Mouse (Mus musculus) MEL (cell line): ENCODE data around the gene Ube2f. TPM values are rescaled to one million over a fixed set of nuclear protein-coding genes. Genes with fewer than 3 reads are reported as not detected.

ENCODE experiments used
- DNase-seq: peaks from one replicate; pipeline ENCODE4 v3.0.0; 2011; ENCODE audit warnings: low read depth, low spot score
- H3K27ac ChIP-seq: 2 replicates; pipeline ENCODE4 v1.5.1; 2012; ENCODE audit warnings: low read depth, mild to moderate bottlenecking, control low read depth, low read length, moderate library complexity; ENCODE audit not compliant: control insufficient read depth
- H3K27me3 ChIP-seq, 2 experiments: fragments of 150-350 bp in 1 of 2; sonication (generic) in 1 of 2; 2 replicates each; pipeline ENCODE4 v1.6.1; 2012; ENCODE audit warnings: low read length in 2 of 2, mild to moderate bottlenecking in 2 of 2, improper control_type of control experiment in 1 of 2, moderate library complexity in 1 of 2; ENCODE audit not compliant: insufficient read depth in 2 of 2, control insufficient read depth in 1 of 2
- H3K36me3 ChIP-seq, 2 experiments: 2 replicates each; pipeline ENCODE4 v1.6.1; 2012 to 2014; ENCODE audit warnings: low read length in 2 of 2, improper control_type of control experiment in 1 of 2, inconsistent platforms in 1 of 2, mild to moderate bottlenecking in 1 of 2; ENCODE audit not compliant: insufficient read depth in 2 of 2, control insufficient read depth in 1 of 2
- H3K4me1 ChIP-seq, 2 experiments: fragments of 150-350 bp in 1 of 2; sonication (generic) in 1 of 2; 2 replicates each; pipeline ENCODE4 v1.6.1; 2012; ENCODE audit warnings: low read length in 2 of 2, improper control_type of control experiment in 1 of 2, mild to moderate bottlenecking in 1 of 2; ENCODE audit not compliant: insufficient read depth in 2 of 2, control insufficient read depth in 1 of 2
- H3K4me3 ChIP-seq, 2 experiments: fragments of 150-350 bp in 1 of 2; sonication (generic) in 1 of 2; 2 replicates each; pipeline ENCODE4 v1.5.1; 2012; ENCODE audit warnings: low read depth in 2 of 2, low read length in 2 of 2, mild to moderate bottlenecking in 2 of 2, moderate library complexity in 2 of 2, control low read depth in 1 of 2, improper control_type of control experiment in 1 of 2; ENCODE audit not compliant: control insufficient read depth in 1 of 2, insufficient read depth in 1 of 2
- H3K79me2 ChIP-seq: 2 replicates; pipeline ENCODE4 v1.6.1; 2012; ENCODE audit warnings: mild to moderate bottlenecking, low read length, moderate library complexity; ENCODE audit not compliant: control insufficient read depth, poor library complexity, insufficient read depth
- H3K9ac ChIP-seq: 2 replicates; pipeline ENCODE4 v1.6.1; 2012; ENCODE audit warnings: low read depth, mild to moderate bottlenecking, control low read depth, low read length, moderate library complexity; ENCODE audit not compliant: control insufficient read depth, poor library complexity, severe bottlenecking
- H3K9me3 ChIP-seq: fragments of 150-350 bp; sonication (generic); replicated peaks from 2 replicates; pipeline ENCODE4 v1.6.1; 2012; ENCODE audit warnings: mild to moderate bottlenecking, low read length, improper control_type of control experiment, moderate library complexity; ENCODE audit not compliant: insufficient read depth
- BHLHE40 ChIP-seq: IDR thresholded peaks from 2 replicates; pipeline ENCODE4 v1.6.1; 2012; ENCODE audit warnings: low read depth, mild to moderate bottlenecking, inconsistent platforms, low read length, improper control_type of control experiment, borderline replicate concordance
- CHD1 ChIP-seq: IDR thresholded peaks from 2 replicates; pipeline ENCODE4 v1.6.1; 2012; ENCODE audit warnings: low read depth, mild to moderate bottlenecking, inconsistent platforms, low read length, improper control_type of control experiment
- CHD2 ChIP-seq: IDR thresholded peaks from 2 replicates; pipeline ENCODE4 v1.6.1; 2011; ENCODE audit warnings: low read length, improper control_type of control experiment
- CTCF ChIP-seq, 3 experiments: IDR thresholded peaks in 2 of 3; conservative IDR thresholded peaks in 1 of 3; 2 replicates each; pipeline ENCODE4 v1.5.1; 2011 to 2012; ENCODE audit warnings: low read length in 3 of 3, low read depth in 2 of 3, mild to moderate bottlenecking in 2 of 3, improper control_type of control experiment in 1 of 3, inconsistent platforms in 1 of 3, mixed read lengths in 1 of 3, moderate library complexity in 1 of 3; ENCODE audit not compliant: control insufficient read depth in 1 of 3, insufficient read depth in 1 of 3, poor library complexity in 1 of 3, severe bottlenecking in 1 of 3
- E2F4 ChIP-seq: IDR thresholded peaks from 2 replicates; pipeline ENCODE4 v1.6.1; 2011; ENCODE audit warnings: low read depth, low read length, improper control_type of control experiment, borderline replicate concordance
- ELF1 ChIP-seq: IDR thresholded peaks from 2 replicates; pipeline ENCODE4 v1.6.1; 2014; ENCODE audit warnings: low read depth, mild to moderate bottlenecking, inconsistent platforms, low read length, improper control_type of control experiment, moderate library complexity
- EP300 ChIP-seq, 2 experiments: IDR thresholded peaks; 2 replicates each; pipeline ENCODE4 v1.6.1; 2011; ENCODE audit warnings: improper control_type of control experiment in 2 of 2, low read length in 2 of 2, low read depth in 1 of 2, mild to moderate bottlenecking in 1 of 2
- ETS1 ChIP-seq: IDR thresholded peaks from 2 replicates; pipeline ENCODE4 v1.6.1; 2012; ENCODE audit warnings: low read depth, mild to moderate bottlenecking, inconsistent platforms, low read length, improper control_type of control experiment, moderate library complexity
- GABPA ChIP-seq: IDR thresholded peaks from 2 replicates; pipeline ENCODE4 v1.6.1; 2012; ENCODE audit warnings: low read depth, mild to moderate bottlenecking, inconsistent platforms, low read length, improper control_type of control experiment, moderate library complexity
- GATA1 ChIP-seq: IDR thresholded peaks from 2 replicates; pipeline ENCODE4 v1.6.1; 2011; ENCODE audit warnings: low read depth, low read length, improper control_type of control experiment
- JUND ChIP-seq: IDR thresholded peaks from 2 replicates; pipeline ENCODE4 v1.6.1; 2011; ENCODE audit warnings: low read depth, mild to moderate bottlenecking, improper control_type of control experiment, low read length
- KAT2A ChIP-seq: conservative IDR thresholded peaks from 2 replicates; pipeline ENCODE4 v1.6.1; 2012; ENCODE audit warnings: low read depth, low read length, improper control_type of control experiment, inconsistent platforms
- MAFK ChIP-seq: IDR thresholded peaks from 2 replicates; pipeline ENCODE4 v1.6.1; 2011; ENCODE audit warnings: low read depth, mild to moderate bottlenecking, low read length, improper control_type of control experiment, borderline replicate concordance
- MAX ChIP-seq: IDR thresholded peaks from 2 replicates; pipeline ENCODE4 v1.6.1; 2011; ENCODE audit warnings: low read length, improper control_type of control experiment
- MEF2A ChIP-seq: IDR thresholded peaks from 2 replicates; pipeline ENCODE4 v1.6.1; 2014; ENCODE audit warnings: low read depth, mild to moderate bottlenecking, inconsistent platforms, low read length, improper control_type of control experiment; ENCODE audit not compliant: poor library complexity, insufficient replicate concordance, severe bottlenecking; ENCODE audit errors: extremely low read depth
- MXI1 ChIP-seq: IDR thresholded peaks from 2 replicates; pipeline ENCODE4 v1.6.1; 2011; ENCODE audit warnings: mild to moderate bottlenecking, low read depth, low read length, improper control_type of control experiment
- MYB ChIP-seq: IDR thresholded peaks from 2 replicates; pipeline ENCODE4 v1.6.1; 2011; ENCODE audit warnings: mild to moderate bottlenecking, low read depth, low read length, improper control_type of control experiment
- MYC ChIP-seq: IDR thresholded peaks from 2 replicates; pipeline ENCODE4 v1.6.1; 2011; ENCODE audit warnings: low read depth, mild to moderate bottlenecking, low read length, improper control_type of control experiment, moderate library complexity
- NELFE ChIP-seq: IDR thresholded peaks from 2 replicates; pipeline ENCODE4 v1.6.1; 2011; ENCODE audit warnings: low read depth, low read length, improper control_type of control experiment
- POLR2A ChIP-seq, 2 experiments: IDR thresholded peaks; 2 replicates each; pipeline ENCODE4 v1.6.1; 2011 to 2012; ENCODE audit warnings: low read length in 2 of 2, mild to moderate bottlenecking in 2 of 2, control low read depth in 1 of 2, improper control_type of control experiment in 1 of 2, low read depth in 1 of 2, moderate library complexity in 1 of 2; ENCODE audit not compliant: control insufficient read depth in 1 of 2, insufficient read depth in 1 of 2, poor library complexity in 1 of 2
- POLR2AphosphoS2 ChIP-seq: IDR thresholded peaks from 2 replicates; pipeline ENCODE4 v1.6.1; 2011; ENCODE audit warnings: low read length, improper control_type of control experiment
- POLR2AphosphoS5 ChIP-seq: IDR thresholded peaks from 2 replicates; pipeline ENCODE4 v1.6.1; 2012; ENCODE audit warnings: low read depth, borderline replicate concordance, mild to moderate bottlenecking, inconsistent platforms, low read length, moderate library complexity, mixed read lengths
- RAD21 ChIP-seq: IDR thresholded peaks from 2 replicates; pipeline ENCODE4 v1.6.1; 2011; ENCODE audit warnings: mild to moderate bottlenecking, low read depth, low read length, improper control_type of control experiment
- RCOR1 ChIP-seq: IDR thresholded peaks from 2 replicates; pipeline ENCODE4 v1.6.1; 2012; ENCODE audit warnings: low read depth, mild to moderate bottlenecking, inconsistent platforms, low read length, improper control_type of control experiment
- SIN3A ChIP-seq: IDR thresholded peaks from 2 replicates; pipeline ENCODE4 v1.6.1; 2012; ENCODE audit warnings: low read length, improper control_type of control experiment, inconsistent platforms
- SMC3 ChIP-seq: IDR thresholded peaks from 2 replicates; pipeline ENCODE4 v1.6.1; 2011; ENCODE audit warnings: low read depth, low read length, improper control_type of control experiment
- TAL1 ChIP-seq: IDR thresholded peaks from 2 replicates; pipeline ENCODE4 v1.6.1; 2012; ENCODE audit warnings: mild to moderate bottlenecking, inconsistent platforms, low read length, moderate library complexity, mixed read lengths
- TBP ChIP-seq: IDR thresholded peaks from 2 replicates; pipeline ENCODE4 v1.8.0; 2011; ENCODE audit warnings: low read depth, low read length, improper control_type of control experiment
- TCF12 ChIP-seq: IDR thresholded peaks from 2 replicates; pipeline ENCODE4 v1.6.1; 2014; ENCODE audit warnings: low read depth, mild to moderate bottlenecking, inconsistent platforms, low read length, improper control_type of control experiment, moderate library complexity
- UBTF ChIP-seq: IDR thresholded peaks from 2 replicates; pipeline ENCODE4 v1.6.1; 2012; ENCODE audit warnings: low read depth, mild to moderate bottlenecking, inconsistent platforms, low read length, improper control_type of control experiment, moderate library complexity, borderline replicate concordance; ENCODE audit not compliant: insufficient read depth
- USF1 ChIP-seq: IDR thresholded peaks from 2 replicates; pipeline ENCODE4 v1.6.1; 2014; ENCODE audit warnings: low read depth, mild to moderate bottlenecking, inconsistent platforms, low read length, improper control_type of control experiment, moderate library complexity
- USF2 ChIP-seq, 2 experiments: IDR thresholded peaks; 2 replicates each; pipeline ENCODE4 v1.6.1; 2011 to 2012; ENCODE audit warnings: improper control_type of control experiment in 2 of 2, low read length in 2 of 2, borderline replicate concordance in 1 of 2, inconsistent platforms in 1 of 2, low read depth in 1 of 2, mild to moderate bottlenecking in 1 of 2; ENCODE audit not compliant: insufficient read depth in 1 of 2
- ZC3H11A ChIP-seq: IDR thresholded peaks from 2 replicates; pipeline ENCODE4 v1.6.1; 2012; ENCODE audit warnings: low read depth, mild to moderate bottlenecking, inconsistent platforms, low read length, improper control_type of control experiment
- ZKSCAN1 ChIP-seq: IDR thresholded peaks from 2 replicates; pipeline ENCODE4 v1.6.1; 2012; ENCODE audit warnings: low read depth, mild to moderate bottlenecking, inconsistent platforms, low read length, improper control_type of control experiment, moderate library complexity
- ZMIZ1 ChIP-seq: IDR thresholded peaks from 2 replicates; pipeline ENCODE4 v1.6.1; 2012; ENCODE audit warnings: low read depth, mild to moderate bottlenecking, inconsistent platforms, low read length, improper control_type of control experiment, moderate library complexity
- ZNF384 ChIP-seq: IDR thresholded peaks from 2 replicates; pipeline ENCODE4 v1.6.1; 2012; ENCODE audit warnings: low read depth, mild to moderate bottlenecking, inconsistent platforms, low read length, improper control_type of control experiment
- polyA plus RNA-seq, 2 experiments: library from polyadenylated mRNA; stranded (reverse) in 1 of 2; unstranded in 1 of 2; fragments of >175 nt in 1 of 2; fragments of >200 nt in 1 of 2; gene quantifications; 2 replicates each; pipeline versions ENCODE4 v1.2.1 to v1.2.4; 2012; ENCODE audit warnings: low replicate concordance in 2 of 2, low read depth in 1 of 2; ENCODE audit not compliant: insufficient read length in 2 of 2, insufficient read depth in 1 of 2, missing spikeins in 1 of 2
- total RNA-seq: library from RNA; depleted of rRNA; stranded (reverse); fragments of 300-350 nt; gene quantifications from 2 replicates; pipeline ENCODE4 v1.2.3, GENCODE M21; 2012

Ube2f gene
- total and polyA plus RNA-seq, 3 experiments, result 57.4 to 71.3 TPM; not detected in 1

DNA sequence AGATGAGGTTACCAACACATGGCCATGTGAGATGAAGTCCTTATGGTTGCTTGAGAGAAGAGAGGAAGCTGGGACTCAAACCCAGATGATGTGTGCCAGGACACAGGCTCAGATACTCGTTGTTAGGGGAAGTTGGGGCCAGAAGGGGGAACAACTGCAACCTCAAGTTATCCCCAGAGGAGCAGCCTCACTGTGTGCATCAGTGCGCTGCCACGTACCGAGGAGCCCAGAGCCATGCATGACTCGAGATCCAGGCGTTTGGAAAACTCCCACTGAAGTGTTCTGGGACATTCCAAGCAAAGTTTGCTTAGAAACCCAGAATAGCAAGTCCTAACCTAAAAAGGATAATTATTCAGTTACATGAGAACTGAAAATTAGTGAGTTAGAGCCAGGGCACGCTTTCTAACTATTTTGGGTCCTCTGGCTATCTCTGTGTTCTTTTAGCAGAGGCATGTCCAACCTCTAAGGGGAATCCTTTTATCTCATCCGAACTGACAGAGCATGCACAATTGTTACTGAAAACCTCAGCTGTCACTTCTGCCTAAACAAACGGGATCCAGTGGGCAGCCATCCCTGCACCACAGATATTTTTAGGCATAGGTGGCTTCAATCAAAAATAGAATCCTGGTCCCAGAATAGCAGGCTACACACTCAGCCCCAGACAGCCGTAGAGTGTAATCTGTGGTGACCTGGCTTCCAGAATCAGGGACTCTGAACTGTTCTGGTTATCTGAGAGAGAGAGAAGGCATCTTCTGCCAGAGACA, 33.4 kb upstream of the Ube2f start:
- Histone ChIP-seq H3K9ac (peak overlapping the region; percentile 11; the same call in 1 of the 2 replicates), H3K4me1 (peaks cover 6 to 21% of the 10 kb centered on the region in 2 experiments), H3K4me3 (0 out of 4 replicates have a peak overlapping the region, but pooled peaks of 1 of the 2 experiments have one; percentile 13), H3K9me3 (no peaks in the 10 kb centered on the region), H3K27me3 (no peaks in the 10 kb centered on the region), H3K36me3 (peaks cover 0 to 13% of the 10 kb centered on the region in 2 experiments; a peak in 2 of 4 replicates), H3K27ac (peak overlapping the region; percentile 28; the same call in 1 of the 2 replicates), H3K79me2 (no peaks in the 10 kb centered on the region)
- peak; percentile 91 for DNase-seq
- TF ChIP-seq CHD2, result no peak
- TF ChIP-seq E2F4, result no peak
- TF ChIP-seq TCF12, result peak; percentile 55; the same call in 1 of the 2 replicates
- no peak for TF ChIP-seq KAT2A
- no peak for TF ChIP-seq JUND
- no peak for TF ChIP-seq CHD1
- peak; percentile 98 for TF ChIP-seq ZKSCAN1
- no peak for TF ChIP-seq USF2 (IDR thresholded peaks at IDR 0.05; ENCODE audit: borderline replicate concordance in 1 of 2, insufficient read depth in 1 of 2, low read depth in 1 of 2, low read length in 2 of 2)
- TF ChIP-seq EP300 (IDR thresholded peaks at IDR 0.05; ENCODE audit: low read depth in 1 of 2, low read length in 2 of 2), result peak; percentile 70 to 72
- no peak for TF ChIP-seq ZMIZ1
- no peak for TF ChIP-seq NELFE
- TF ChIP-seq BHLHE40, result no peak
- no peak for TF ChIP-seq POLR2AphosphoS2
- no peak for TF ChIP-seq MYB
- peak; percentile 54; the same call in 1 of the 2 replicates for TF ChIP-seq RCOR1
- no peak for TF ChIP-seq MAFK
- TF ChIP-seq TAL1, result no peak
- no peak for TF ChIP-seq ELF1
- TF ChIP-seq USF1, result no peak
- no peak for TF ChIP-seq CTCF (IDR thresholded peaks at IDR 0.05 in 2 of 3, conservative IDR thresholded peaks at IDR 0.05 in 1 of 3; ENCODE audit: control insufficient read depth in 1 of 3, insufficient read depth in 1 of 3, low read depth in 2 of 3, low read length in 3 of 3, poor library complexity in 1 of 3, severe bottlenecking in 1 of 3)
- no peak for TF ChIP-seq RAD21
- TF ChIP-seq SIN3A, result 0 out of 2 replicates have a peak, but pooled peaks have one; percentile 25
- TF ChIP-seq MYC, result peak; percentile 65; the same call in 1 of the 2 replicates
- peak; percentile 52; the same call in 1 of the 2 replicates for TF ChIP-seq ETS1
- TF ChIP-seq UBTF, result no peak
- peak; percentile 41; the same call in 1 of the 2 replicates for TF ChIP-seq TBP
- no peak for TF ChIP-seq POLR2A (IDR thresholded peaks at IDR 0.05; ENCODE audit: control insufficient read depth in 1 of 2, insufficient read depth in 1 of 2, low read depth in 1 of 2, low read length in 2 of 2, poor library complexity in 1 of 2)
- TF ChIP-seq GATA1, result no peak
- peak; percentile 5; the same call in 1 of the 2 replicates for TF ChIP-seq SMC3
- no peak for TF ChIP-seq POLR2AphosphoS5
- peak; percentile 14; the same call in 1 of the 2 replicates for TF ChIP-seq MAX
- TF ChIP-seq MEF2A, result no peak
- TF ChIP-seq MXI1, result peak; percentile 32; the same call in 1 of the 2 replicates
- TF ChIP-seq GABPA, result no peak
- TF ChIP-seq ZC3H11A, result no peak
- TF ChIP-seq ZNF384, result no peak
